Mouse (Mus musculus): Measurements from ENCODE around the gene Wdr46. TPM values are rescaled to one million over a fixed set of nuclear protein-coding genes. Genes with fewer than 3 reads are reported as not detected.
"Not testable (repeated sequence)": the region's sequence is repeated elsewhere in the genome, so short reads cannot be mapped to it uniquely, and the experiment has no call there.

Wdr46 gene
- polyA plus RNA-seq (2015; fragmentation: Nextera tagmentation; extraction: Ambion mirVana): 19.3 and 20.5 TPM in 2 replicates

GRCm38 (mm10) chr17:33940206-33940805 lies at the start of gene Wdr46, which contains the start of gene Pfdn6:
Wdr46 (plus strand) TSS chr17:33940660.
Pfdn6 (minus strand) TSS chr17:33940343.
- WGBS: under 1% methylated on average over 36 of the region's 36 CpGs
- peak within 1 kb of the TSS; percentile 87 for H3K4me3 ChIP-seq (ENCODE audit: low read length)
- H3K27ac ChIP-seq (ENCODE audit: low read length): 0 out of 2 replicates have a peak within 1 kb of the TSS, but pooled peaks have one; percentile 44

GRCm38 (mm10) chr17:33891357-33891756 lies 49.1 kb upstream of the Wdr46 start:
- Histone ChIP-seq H3K9ac (ENCODE audit: low read length) (no peak overlapping the region), H3K27me3 (ENCODE audit: control insufficient read depth, insufficient read depth, low read length) (no peaks in the 10 kb centered on the region), H3K27ac (ENCODE audit: low read length) (no peak overlapping the region), H3K4me2 (ENCODE audit: low read depth, low read length) (no peak overlapping the region), H3K36me3 (ENCODE audit: control insufficient read depth, insufficient read depth) (no peaks in the 10 kb centered on the region), H3K4me1 (ENCODE audit: control insufficient read depth, insufficient read depth, low read length) (peaks cover 10% of the 10 kb centered on the region), H3K9me3 (replicated peaks; ENCODE audit: control insufficient read depth, low read length) (no peaks in the 10 kb centered on the region), H3K4me3 (ENCODE audit: low read length) (no peak overlapping the region)
- ATAC-seq (replicated peaks; ENCODE audit: extremely low read depth, insufficient read depth, low FRiP score): no peak
- 53% methylated on average over 2 of the region's 2 CpGs for WGBS

More at GRCm38 (mm10) chr17:33940206-33940805, at the start of gene Wdr46, which contains the start of gene Pfdn6:
- peak within 1 kb of the TSS; percentile 77 for H3K4me2 ChIP-seq (ENCODE audit: low read depth, low read length)
- no peaks in the 10 kb centered on the region for H3K9me3 ChIP-seq (replicated peaks; ENCODE audit: control insufficient read depth, low read length)
- peak within 1 kb of the TSS; percentile 89 for H3K9ac ChIP-seq (ENCODE audit: low read length)
- peaks cover 15% of the 10 kb centered on the region for H3K4me1 ChIP-seq (ENCODE audit: control insufficient read depth, insufficient read depth, low read length)
- H3K36me3 ChIP-seq (ENCODE audit: control insufficient read depth, insufficient read depth): peaks cover 26% of the 10 kb centered on the region
- H3K27me3 ChIP-seq (ENCODE audit: control insufficient read depth, insufficient read depth, low read length): no peaks in the 10 kb centered on the region
- ATAC-seq (replicated peaks; ENCODE audit: extremely low read depth, insufficient read depth, low FRiP score): peak; percentile 88

DNA sequence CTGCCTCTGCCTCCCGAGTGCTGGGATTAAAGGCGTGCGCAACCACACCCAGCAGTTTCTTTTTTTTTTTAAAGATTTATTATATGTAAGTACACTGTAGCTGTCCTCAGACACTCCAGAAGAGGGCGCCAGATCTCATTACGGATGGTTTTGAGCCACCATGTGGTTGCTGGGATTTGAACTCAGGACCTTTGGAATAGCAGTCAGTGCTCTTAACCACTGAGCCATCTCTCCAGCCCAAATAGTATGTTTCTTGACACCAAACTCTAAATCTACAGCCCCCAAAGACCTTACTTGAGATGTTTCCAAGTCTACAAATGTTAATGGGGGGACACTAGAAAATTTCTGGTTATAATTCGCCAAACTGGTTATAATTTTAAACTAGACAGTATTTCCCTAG lies 48.6 kb upstream of the Wdr46 start:
- H3K9me3 ChIP-seq (replicated peaks; ENCODE audit: control insufficient read depth, low read length); H3K36me3 ChIP-seq (ENCODE audit: control insufficient read depth, insufficient read depth); H3K27ac ChIP-seq (ENCODE audit: low read length); ATAC-seq (replicated peaks; ENCODE audit: extremely low read depth, insufficient read depth, low FRiP score); H3K4me2 ChIP-seq (ENCODE audit: low read depth, low read length); H3K9ac ChIP-seq (ENCODE audit: low read length); H3K27me3 ChIP-seq (ENCODE audit: control insufficient read depth, insufficient read depth, low read length); H3K4me3 ChIP-seq (ENCODE audit: low read length): not testable (repeated sequence)
- 66% methylated on average over 6 of the region's 6 CpGs for WGBS
- peaks cover 10% of the 10 kb centered on the region for H3K4me1 ChIP-seq (ENCODE audit: control insufficient read depth, insufficient read depth, low read length)

DNA sequence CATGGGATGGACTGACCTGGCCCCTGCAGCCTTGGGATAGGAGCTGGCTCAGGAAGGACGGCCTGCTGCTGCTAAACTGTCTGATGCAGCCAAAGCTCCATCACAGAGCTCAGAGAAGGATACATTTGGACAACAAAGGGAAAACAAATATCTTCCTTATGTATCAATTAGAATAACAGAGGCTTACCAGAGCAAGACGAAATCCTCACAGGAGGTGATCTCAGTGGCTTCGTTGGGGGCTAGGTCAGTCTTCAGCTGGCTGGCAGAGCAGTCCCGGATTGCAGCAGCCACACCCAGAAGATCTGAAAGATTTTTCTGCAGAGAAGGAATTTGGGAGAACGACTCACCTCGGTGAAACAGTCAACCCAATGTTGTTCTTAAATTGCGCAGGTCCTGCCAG lies 48.0 kb upstream of the Wdr46 start:
- H3K27me3 ChIP-seq (ENCODE audit: control insufficient read depth, insufficient read depth, low read length): no peaks in the 10 kb centered on the region
- no peak overlapping the region for H3K27ac ChIP-seq (ENCODE audit: low read length)
- H3K4me2 ChIP-seq (ENCODE audit: low read depth, low read length): no peak overlapping the region
- H3K9me3 ChIP-seq (replicated peaks; ENCODE audit: control insufficient read depth, low read length): no peaks in the 10 kb centered on the region
- WGBS: 27% methylated on average over 7 of the region's 7 CpGs
- no peak for ATAC-seq (replicated peaks; ENCODE audit: extremely low read depth, insufficient read depth, low FRiP score)
- no peak overlapping the region for H3K4me3 ChIP-seq (ENCODE audit: low read length)
- H3K9ac ChIP-seq (ENCODE audit: low read length): no peak overlapping the region
- H3K4me1 ChIP-seq (ENCODE audit: control insufficient read depth, insufficient read depth, low read length): peaks cover 10% of the 10 kb centered on the region
- H3K36me3 ChIP-seq (ENCODE audit: control insufficient read depth, insufficient read depth): no peaks in the 10 kb centered on the region

DNA sequence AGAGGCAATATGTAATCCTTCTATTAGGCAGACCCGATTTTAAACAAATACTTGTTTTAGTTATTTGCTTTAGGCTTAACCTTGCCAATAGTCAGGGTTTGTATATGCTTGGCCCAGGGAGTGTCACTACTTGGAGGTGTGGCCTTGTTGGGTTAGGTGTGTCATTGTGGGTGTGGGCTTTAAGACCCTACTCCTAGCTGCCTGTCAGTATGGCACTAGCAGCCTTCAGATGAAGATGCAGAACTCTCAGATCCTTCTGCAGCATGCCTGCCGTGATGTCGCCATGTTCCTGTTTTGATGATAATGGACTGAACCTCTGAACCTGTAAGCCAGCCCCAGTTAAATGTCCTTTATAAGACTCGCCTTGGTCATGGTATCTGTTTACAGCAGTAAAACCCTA lies 47.4 kb upstream of the Wdr46 start:
- H3K4me2 ChIP-seq (ENCODE audit: low read depth, low read length); H3K27me3 ChIP-seq (ENCODE audit: control insufficient read depth, insufficient read depth, low read length); H3K9me3 ChIP-seq (replicated peaks; ENCODE audit: control insufficient read depth, low read length); H3K27ac ChIP-seq (ENCODE audit: low read length); H3K4me1 ChIP-seq (ENCODE audit: control insufficient read depth, insufficient read depth, low read length); ATAC-seq (replicated peaks; ENCODE audit: extremely low read depth, insufficient read depth, low FRiP score); H3K4me3 ChIP-seq (ENCODE audit: low read length); H3K36me3 ChIP-seq (ENCODE audit: control insufficient read depth, insufficient read depth); H3K9ac ChIP-seq (ENCODE audit: low read length): not testable (repeated sequence)
- WGBS: 77% methylated on average over 4 of the region's 4 CpGs

DNA sequence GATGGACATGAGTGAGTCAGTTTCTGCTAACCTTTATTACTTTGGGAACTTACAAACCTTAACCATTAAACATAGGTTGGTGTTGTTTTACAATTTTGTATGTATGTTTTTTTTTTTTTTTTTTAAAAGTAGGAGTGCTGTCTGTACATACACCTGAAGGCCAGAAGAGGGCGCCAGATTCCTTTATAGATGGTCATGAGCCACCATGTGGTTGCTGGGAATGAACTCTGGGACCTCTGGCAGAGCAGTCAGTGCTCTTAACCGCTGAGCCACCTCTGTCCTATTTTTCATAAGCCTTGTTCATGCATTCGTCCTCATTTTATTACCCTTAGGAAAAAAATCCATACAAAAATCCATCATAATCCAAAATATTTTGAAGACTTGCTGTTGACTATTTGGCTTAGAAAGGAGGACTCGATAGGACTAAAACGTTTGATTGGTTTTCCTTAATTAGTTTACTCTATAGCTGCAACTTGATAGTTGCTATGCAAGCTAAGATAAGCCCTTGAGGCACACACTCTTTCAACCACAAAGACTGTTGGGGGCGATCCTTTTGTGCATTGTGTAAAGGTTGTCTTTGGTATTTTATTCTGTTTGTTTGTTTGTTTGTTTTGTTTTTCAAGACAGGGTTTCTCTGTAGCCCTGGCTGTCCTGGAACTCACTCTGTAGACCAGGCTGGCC lies 43.2 kb upstream of the Wdr46 start:
- Histone ChIP-seq H3K4me1 (ENCODE audit: control insufficient read depth, insufficient read depth, low read length) (no peaks in the 10 kb centered on the region), H3K36me3 (ENCODE audit: control insufficient read depth, insufficient read depth) (no peaks in the 10 kb centered on the region), H3K27me3 (ENCODE audit: control insufficient read depth, insufficient read depth, low read length) (no peaks in the 10 kb centered on the region), H3K4me3 (ENCODE audit: low read length) (no peak overlapping the region), H3K9me3 (replicated peaks; ENCODE audit: control insufficient read depth, low read length) (no peaks in the 10 kb centered on the region), H3K27ac (ENCODE audit: low read length) (no peak overlapping the region), H3K9ac (ENCODE audit: low read length) (no peak overlapping the region), H3K4me2 (ENCODE audit: low read depth, low read length) (no peak overlapping the region)
- ATAC-seq (replicated peaks; ENCODE audit: extremely low read depth, insufficient read depth, low FRiP score): no peak
- 42% methylated on average over 6 of the region's 6 CpGs for WGBS

DNA sequence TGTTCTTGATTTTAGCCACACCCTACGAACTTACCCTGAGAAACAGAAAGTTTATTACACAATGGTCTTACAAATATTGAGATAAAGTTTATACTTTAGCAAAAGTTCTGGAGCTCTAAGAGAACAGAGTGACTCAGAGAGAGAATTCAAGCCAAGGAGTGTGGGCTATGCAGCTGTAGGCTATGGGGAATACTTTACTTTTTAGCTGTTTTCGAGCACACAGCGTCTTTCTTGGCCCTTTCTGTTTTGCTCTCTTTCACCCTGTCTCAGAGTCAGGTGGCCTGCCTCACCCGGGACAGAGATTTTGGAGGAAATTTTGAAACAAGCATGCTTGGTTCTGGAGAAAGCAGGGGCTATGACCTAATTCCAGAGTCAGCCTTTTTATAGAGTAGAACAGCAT lies 42.3 kb upstream of the Wdr46 start:
- H3K9me3 ChIP-seq (replicated peaks; ENCODE audit: control insufficient read depth, low read length): not testable (repeated sequence)
- 59% methylated on average over 4 of the region's 4 CpGs for WGBS

GRCm38 (mm10) chr17:33899642-33900041 lies 40.8 kb upstream of the Wdr46 start:
- Histone ChIP-seq H3K9me3 (replicated peaks; ENCODE audit: control insufficient read depth, low read length) (no peaks in the 10 kb centered on the region), H3K36me3 (ENCODE audit: control insufficient read depth, insufficient read depth) (no peaks in the 10 kb centered on the region), H3K27ac (ENCODE audit: low read length) (no peak overlapping the region), H3K4me3 (ENCODE audit: low read length) (no peak overlapping the region), H3K4me1 (ENCODE audit: control insufficient read depth, insufficient read depth, low read length) (no peaks in the 10 kb centered on the region), H3K4me2 (ENCODE audit: low read depth, low read length) (no peak overlapping the region), H3K27me3 (ENCODE audit: control insufficient read depth, insufficient read depth, low read length) (no peaks in the 10 kb centered on the region), H3K9ac (ENCODE audit: low read length) (no peak overlapping the region)
- WGBS: 63% methylated on average over 4 of the region's 4 CpGs
- ATAC-seq (replicated peaks; ENCODE audit: extremely low read depth, insufficient read depth, low FRiP score): no peak

More for the DNA sequence above, 42.3 kb upstream of the Wdr46 start:
- not testable (repeated sequence) for H3K4me3 ChIP-seq (ENCODE audit: low read length); H3K27me3 ChIP-seq (ENCODE audit: control insufficient read depth, insufficient read depth, low read length); H3K9ac ChIP-seq (ENCODE audit: low read length); H3K27ac ChIP-seq (ENCODE audit: low read length); ATAC-seq (replicated peaks; ENCODE audit: extremely low read depth, insufficient read depth, low FRiP score); H3K4me2 ChIP-seq (ENCODE audit: low read depth, low read length); H3K36me3 ChIP-seq (ENCODE audit: control insufficient read depth, insufficient read depth); H3K4me1 ChIP-seq (ENCODE audit: control insufficient read depth, insufficient read depth, low read length)

DNA sequence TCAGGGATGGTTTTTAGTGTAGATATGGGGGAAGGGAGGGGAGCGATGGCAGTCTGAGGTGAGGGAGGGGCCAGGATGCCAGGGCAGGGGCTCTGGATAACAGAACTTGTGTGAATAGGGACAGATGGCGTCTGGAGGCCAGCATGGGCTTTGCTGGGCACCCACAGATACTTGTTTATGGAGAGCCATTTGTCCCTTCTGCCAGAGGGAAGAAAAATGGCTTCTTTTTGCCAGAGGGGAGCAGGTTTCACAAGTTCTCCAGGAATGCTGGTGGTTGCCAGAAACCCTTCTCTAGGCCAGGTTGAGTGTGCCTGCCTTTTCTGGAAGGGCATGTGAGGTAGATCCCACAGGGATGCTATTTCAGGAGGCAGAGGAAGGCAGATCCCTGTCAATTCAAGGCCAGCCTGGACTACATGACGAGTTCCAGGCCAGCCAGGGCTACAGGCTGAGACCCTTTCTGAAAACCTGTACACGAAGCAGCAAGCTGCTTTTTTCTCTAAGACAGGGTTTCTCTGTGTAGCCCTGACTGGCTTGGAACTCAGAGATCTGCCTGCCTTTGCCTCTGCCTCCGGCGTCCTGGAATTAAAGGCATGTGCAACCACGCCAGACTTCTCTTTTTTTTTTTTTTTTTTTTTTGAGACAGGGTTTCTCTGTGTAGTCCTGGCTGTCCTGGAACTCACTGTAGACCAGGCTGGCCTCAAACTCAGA lies 40.0 kb upstream of the Wdr46 start:
- 57% methylated on average over 7 of the region's 7 CpGs for WGBS
- no peaks in the 10 kb centered on the region for H3K4me1 ChIP-seq (ENCODE audit: control insufficient read depth, insufficient read depth, low read length)

More for the DNA sequence above, 40.0 kb upstream of the Wdr46 start:
- Histone ChIP-seq H3K9ac (ENCODE audit: low read length) (no peak overlapping the region), H3K4me3 (ENCODE audit: low read length) (no peak overlapping the region), H3K36me3 (ENCODE audit: control insufficient read depth, insufficient read depth) (no peaks in the 10 kb centered on the region), H3K27me3 (ENCODE audit: control insufficient read depth, insufficient read depth, low read length) (no peaks in the 10 kb centered on the region), H3K4me2 (ENCODE audit: low read depth, low read length) (no peak overlapping the region), H3K27ac (ENCODE audit: low read length) (no peak overlapping the region), H3K9me3 (replicated peaks; ENCODE audit: control insufficient read depth, low read length) (no peaks in the 10 kb centered on the region)
- no peak for ATAC-seq (replicated peaks; ENCODE audit: extremely low read depth, insufficient read depth, low FRiP score)
